Mouse (Mus musculus) erythroid progenitor cell, adult 5-6 weeks (primary cell): ENCODE measurements around the gene Hnrnpa3. TPM values are rescaled to one million over a fixed set of nuclear protein-coding genes. Genes with fewer than 3 reads are reported as not detected.
"Not testable (repeated sequence)": the region's sequence is repeated elsewhere in the genome, so short reads cannot be mapped to it uniquely, and the experiment has no call there.

Source experiments
- ATAC-seq: replicated peaks from 2 replicates; pipeline ENCODE4 v1.8.0; 2016; ENCODE audit warnings: moderate number of reproducible peaks, mild to moderate bottlenecking, moderate TSS enrichment, inconsistent platforms; ENCODE audit not compliant: poor library complexity, low FRiP score, severe bottlenecking
- total RNA-seq, 2 experiments: library from RNA; stranded (forward) in 1 of 2; stranded (reverse) in 1 of 2; fragments of 150-400 nt in 1 of 2; fragments of 186-747, 209-891 nt in 1 of 2; gene quantifications; 2 replicates each; pipeline versions ENCODE4 v1.2.3 to v1.2.4; 2015 to 2017; ENCODE audit warnings: low replicate concordance in 2 of 2

Hnrnpa3 gene
- total RNA-seq, 2 experiments from 2014 or later = 329 to 355 TPM

DNA sequence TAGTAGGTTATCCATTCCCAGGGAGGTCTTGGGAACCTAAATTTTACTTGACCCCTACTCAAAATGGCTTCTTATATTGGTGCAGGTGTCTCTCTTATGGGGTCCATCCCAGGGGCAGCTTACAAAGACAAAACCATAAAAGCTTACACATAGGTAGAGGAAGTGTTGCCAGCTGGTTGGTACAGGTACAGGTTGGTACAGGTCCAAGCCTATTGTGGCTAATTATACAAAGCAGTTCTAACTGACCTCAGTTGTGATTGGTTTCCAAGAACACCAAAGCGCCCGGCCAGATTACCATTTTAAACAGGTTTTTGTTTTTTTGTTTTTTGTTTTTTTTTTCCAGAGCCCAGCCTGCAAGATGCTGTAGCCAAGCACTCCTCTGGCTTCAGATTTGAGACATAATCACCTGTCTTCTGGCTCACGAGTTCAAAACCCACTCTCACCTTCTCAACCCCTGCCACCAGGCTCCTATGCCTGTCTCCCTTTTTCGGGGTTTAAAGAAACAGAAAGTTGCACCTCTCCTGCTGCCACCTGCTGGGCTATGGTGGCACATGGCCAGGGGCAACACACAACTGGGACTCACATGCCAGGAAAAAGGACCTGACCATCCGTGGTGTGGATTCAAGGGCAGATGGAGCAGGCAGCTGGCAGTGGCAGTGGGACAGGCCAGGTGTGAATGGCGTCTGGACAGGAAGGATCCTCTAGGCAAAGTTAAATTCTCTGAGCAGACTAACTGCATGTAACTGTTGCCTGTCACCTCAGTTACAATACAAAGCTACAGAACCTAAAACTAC is 22.6 kb upstream of the Hnrnpa3 start:
- peak; percentile 61; the same call in 1 of the 2 replicates for ATAC-seq

DNA sequence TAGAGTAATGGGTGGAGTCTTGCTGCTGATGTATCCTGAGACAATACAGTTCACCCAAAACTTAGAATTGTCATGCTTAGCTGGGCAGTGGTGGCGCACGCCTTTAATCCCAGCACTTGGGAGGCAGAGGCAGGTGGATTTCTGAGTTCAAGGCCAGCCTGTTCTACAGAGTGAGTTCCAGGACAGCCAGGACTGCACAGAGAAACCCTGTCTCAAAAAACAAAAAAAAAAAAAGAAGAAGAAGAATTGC is 22.1 kb upstream of the Hnrnpa3 start:
- not testable (repeated sequence) for ATAC-seq

DNA sequence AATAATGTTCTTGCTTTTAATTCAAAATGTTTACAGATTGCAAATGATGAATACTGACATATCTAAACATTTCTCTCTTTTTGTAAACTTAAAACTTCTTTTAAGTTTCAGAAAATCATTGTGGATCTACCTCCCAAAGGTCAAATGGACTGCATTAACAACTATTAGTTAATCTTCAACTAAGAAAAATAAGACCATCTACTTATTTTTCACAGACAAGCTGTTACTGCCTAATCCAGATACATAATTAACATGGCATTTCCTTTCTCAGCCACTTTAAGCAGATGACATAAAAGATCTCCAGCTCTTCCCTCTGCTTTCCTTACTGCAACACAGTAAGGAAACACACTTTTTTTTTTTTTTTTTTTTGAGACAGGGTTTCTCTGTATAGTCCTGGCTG is 21.7 kb upstream of the Hnrnpa3 start:
- ATAC-seq = no peak

DNA sequence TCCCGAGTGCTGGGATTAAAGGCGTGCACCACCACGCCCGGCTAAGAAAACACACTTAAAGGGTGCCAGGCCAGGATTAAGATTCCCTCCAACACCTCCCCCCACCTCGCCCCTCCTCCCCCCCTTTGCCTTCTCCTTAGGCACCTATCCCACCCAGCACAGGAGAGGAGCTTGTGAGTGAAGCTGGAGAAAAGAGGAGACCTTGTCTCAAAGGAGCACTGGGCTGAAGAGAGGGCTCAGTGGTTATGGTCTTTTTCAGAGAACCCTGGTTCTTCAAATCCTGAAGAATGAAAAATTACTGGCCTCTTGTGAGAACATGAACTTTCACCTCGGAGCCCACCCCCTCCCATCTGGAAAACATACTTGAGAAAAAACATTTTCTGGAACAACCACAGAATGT is 21.2 kb upstream of the Hnrnpa3 start:
- ATAC-seq = not testable (repeated sequence)

DNA sequence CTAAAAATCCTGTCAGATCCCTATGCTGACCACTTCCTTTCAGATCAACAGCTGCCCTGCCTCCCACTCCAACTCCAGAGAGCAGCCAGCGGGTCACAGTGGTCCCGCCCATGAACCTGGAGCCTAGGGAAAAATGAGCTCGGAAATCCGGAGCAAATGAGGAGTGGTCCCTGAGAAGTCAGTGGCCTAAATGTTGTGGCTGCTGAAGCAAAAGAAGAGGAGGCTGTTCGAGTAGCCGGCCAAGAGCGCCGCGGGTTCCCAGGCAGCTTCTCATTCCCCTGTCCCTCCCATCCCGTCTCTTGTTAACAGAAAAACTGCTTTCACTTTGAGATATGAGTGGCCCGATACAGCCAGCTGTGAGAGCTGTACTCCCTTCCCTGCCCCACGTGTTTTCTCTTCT is 19.5 kb upstream of the Hnrnpa3 start:
- ATAC-seq = not testable (repeated sequence)

DNA sequence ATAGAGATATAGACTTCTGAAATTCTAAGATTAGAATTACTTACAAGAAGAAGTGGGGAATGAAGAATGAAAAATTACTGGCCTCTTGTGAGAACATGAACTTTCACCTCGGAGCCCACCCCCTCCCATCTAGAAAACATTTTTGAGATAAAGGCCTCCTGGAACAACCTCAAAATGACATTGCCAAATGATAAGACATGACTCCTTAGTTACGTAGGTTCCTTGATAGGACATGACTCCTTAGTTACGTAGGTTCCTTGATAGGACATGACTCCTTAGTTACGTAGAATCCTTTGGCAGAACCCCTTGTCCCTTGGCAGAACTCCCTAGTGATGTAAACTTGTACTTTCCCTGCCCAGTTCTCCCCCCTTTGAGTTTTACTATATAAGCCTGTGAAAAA is 16.7 kb upstream of the Hnrnpa3 start:
- not testable (repeated sequence) for ATAC-seq

DNA sequence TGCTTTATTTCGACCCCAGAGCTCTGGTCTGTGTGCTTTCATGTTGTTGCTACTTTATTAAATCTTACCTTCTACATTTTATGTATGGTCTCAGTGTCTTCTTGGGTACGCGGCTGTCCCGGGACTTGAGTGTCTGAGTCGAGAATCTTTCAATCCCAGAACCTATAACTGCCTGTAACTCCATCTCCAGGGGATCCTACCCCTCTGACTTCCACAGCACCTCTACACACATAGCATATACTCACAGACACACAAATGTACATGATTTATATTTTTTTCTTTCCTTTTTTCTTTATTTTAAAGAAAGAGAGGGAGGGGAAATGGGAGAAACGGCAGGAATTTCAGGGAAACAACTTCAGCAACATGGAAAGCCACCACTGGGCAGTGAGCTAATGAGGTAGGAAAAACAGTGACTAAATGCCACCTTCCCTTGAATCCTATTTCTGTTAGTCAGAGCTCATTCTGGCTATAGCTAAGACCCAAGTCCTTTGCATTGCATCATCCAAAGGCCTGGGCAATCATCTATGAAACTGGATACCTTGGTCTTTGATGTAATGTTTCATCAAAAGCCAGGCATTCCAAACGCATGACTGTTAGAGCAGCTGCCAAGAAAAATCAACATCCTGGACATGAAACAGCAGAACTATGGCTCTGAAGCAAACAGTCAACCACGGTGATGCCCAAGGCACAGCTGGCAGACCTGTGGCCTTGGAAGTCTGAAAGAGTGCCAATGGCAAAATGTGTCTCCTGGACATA is 16.1 kb upstream of the Hnrnpa3 start:
- no peak for ATAC-seq

DNA sequence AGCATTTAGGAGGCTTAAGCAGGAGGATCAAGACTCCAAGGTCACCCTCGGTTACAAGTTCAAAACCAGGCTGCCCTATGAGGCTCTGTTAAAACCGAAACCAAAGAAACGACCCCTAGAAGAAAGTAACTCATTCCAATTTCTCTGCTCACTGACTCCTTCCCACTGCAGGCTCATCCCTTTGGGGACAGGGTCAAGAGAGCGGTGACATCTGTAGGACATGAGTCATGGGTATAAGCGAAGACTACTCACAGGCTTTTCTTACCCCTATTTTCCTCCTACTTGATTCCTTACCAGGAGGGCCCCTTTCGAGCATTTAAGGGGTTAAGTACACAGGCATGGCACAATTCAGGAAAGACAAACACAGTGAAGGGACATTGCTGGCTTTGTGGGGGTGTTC is 15.1 kb upstream of the Hnrnpa3 start:
- ATAC-seq = no peak

DNA sequence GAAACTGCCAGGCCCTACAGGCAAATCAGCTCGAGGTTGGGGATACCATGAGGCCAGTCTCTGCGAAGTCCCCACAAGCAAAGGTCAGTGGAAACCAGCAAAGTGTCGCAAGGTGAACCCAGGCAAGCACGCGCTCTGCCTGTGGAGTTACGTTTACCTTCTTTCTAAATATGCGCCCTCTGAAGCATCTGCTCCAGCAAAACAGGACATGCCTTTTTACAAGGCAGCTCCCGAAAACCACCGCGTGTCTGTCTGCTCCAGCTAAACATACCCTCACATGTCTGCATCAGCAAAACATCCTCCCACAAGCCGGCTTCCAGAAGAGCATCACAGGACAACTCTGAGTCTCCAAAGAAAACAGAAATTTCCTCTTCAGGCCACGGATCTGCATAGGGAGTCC is 13.8 kb upstream of the Hnrnpa3 start:
- no peak for ATAC-seq

DNA sequence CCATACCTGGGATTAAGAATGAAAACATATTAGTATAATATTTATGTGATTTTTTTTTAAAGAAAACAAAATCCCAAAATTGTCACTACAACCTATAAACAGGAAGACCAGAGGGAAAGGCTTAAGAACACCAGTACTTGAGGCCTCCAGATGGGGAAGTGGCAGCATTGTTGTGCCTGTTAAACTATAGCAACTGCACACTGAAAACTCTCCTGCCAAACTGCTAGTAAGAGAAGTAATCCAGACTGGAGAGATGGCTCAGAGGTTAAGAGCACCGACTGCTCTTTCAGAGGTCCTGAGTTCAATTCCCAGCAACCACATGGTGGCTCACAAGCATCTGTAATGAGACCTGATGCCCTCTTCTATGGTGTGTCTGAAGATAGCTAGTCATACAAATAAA is 8.6 kb upstream of the Hnrnpa3 start:
- ATAC-seq = no peak

DNA sequence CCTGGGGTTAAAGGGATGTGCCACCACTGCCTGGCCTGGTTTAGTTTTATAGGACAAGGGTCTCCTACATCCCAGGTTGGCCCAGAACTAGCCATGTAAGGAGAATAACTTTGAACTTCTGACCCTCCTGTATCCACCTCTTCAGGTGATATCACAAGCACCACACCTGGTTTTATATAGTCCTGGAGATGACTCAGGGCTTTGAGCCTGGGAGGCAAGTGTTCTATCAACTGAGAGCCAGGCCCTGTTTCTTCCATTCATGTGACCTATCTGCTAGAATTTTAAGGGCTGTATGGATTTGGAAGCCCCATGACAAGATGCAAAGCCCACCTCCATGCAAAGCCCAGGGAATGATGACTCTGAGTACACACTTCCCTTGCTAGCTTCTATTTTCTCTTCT is 5.9 kb upstream of the Hnrnpa3 start:
- ATAC-seq = no peak

DNA sequence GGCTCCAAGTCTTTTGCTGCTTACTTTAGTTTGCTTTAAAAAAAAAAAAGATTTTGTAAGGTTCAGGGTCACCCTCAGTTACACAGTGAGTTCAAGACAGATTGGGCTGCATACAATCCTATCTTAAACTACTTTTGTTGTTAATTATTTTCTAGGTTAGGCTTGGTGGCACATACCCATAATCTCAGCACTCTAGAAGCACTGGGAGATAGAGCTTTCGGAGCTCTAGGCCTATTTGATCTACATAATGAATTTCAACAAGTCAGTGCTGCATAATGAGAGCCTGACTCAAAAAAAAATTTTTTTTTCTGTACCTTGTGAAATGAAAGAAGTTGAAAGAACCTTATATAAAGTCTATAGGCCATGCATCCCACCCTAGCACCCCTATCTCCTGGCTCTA is 4.4 kb upstream of the Hnrnpa3 start:
- no peak for ATAC-seq

DNA sequence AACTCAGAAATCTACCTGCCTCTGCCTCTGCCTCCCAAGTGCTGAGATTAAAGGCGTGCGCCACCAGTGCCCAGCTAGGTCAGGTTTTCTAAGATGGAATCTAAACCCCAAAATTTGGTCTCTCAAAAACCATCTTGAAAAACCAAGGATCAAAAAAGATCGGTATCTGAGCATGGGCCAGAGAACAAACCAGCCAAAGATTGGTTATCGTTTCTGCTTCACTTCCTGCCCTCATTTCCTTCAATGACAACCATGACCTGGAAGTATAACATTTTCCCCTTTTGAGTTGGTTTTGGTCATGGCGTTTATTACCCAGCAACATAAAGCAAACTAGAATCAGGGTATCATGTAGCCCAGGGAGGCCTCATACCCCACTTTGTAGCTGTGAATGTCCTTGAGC is 2.1 kb upstream of the Hnrnpa3 start:
- no peak for ATAC-seq

DNA sequence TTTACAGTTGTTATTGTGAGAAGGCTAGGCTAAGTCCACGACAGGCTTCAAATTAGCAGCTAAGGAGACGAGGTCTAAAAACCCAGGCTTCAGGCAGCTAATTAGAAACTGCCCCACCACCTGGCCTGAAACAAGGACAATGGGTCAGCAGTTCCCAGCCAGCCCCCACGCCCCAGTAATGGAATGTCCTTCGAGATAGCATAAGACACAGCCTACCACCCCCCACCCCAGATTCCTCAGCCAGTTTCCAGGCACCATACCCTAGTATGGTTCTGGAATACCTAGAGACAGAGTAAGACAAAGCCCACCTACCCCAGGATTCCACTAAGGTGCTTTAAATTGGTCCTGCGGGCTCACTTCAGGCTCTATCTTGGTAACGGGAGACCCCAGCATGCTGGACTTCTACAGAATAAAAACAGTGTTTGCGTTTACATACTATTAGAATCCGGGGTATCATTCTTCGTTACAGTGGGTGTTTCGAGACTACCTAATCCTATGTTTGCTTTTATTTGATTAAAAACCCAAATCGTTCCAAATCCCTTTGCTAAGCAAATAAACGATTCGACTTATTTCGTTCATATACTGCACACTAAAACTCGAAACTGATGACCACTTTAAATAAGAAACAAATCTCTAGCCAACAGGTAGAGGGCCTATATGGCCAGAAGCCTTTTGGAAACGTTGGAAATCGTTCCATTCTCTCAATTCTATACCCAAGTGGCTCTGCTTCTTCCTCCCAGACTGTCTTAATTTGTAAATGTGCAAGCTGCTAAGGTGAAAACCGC is 962 bp upstream of the Hnrnpa3 start:
- peak; percentile 4; the same call in 1 of the 2 replicates for ATAC-seq

DNA sequence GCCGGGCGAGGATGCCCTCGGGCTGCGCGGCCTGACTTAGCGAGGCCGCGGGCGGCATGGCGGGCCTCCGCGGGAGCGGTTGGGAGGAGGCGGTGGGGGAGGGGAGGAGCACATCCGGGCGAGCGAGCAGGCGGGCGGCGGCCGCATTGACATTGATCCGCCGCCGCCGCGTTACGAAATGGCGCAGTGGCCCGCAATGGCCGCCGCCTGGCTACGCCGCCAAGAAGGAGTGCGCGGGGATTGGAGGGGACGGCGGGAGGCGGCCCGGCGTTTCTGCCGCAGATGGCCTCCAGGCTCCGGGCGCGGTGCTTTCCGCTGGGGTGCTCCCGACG is 534 bp downstream of the Hnrnpa3 start:
- ATAC-seq = peak; percentile 81

DNA sequence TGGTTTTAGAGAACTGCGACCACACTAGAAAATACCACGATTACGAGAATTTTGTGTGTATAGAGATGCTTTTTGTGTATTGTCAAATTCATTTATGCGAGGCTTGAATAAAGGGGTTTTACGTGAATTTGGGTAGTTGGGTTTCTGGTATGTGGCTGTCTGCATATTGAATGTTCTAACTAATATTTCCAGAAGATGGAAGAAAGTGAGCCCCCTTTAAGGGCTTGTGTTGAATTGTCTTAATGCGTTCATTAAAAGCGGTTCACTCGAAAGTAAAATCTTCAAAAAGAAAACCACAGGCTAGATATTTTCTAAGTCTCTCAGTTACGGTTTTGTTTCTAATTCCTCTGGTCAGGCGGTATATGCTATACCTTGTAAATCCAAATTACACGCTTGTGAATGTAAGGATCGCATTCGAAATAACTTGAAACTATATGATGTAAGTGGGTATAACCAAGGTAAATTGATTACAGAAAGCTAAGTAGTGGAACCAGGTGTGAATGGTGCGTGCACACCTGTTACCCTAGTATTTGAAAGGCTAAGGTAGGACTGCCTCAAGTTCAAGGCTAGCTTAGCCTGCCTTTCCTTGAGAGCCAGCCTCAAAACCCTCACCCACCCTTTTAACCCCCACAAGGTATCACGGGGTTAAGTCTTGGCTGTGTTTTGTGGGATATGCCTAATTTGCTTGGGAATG is 1.3 kb downstream of the Hnrnpa3 start:
- ATAC-seq = no peak

DNA sequence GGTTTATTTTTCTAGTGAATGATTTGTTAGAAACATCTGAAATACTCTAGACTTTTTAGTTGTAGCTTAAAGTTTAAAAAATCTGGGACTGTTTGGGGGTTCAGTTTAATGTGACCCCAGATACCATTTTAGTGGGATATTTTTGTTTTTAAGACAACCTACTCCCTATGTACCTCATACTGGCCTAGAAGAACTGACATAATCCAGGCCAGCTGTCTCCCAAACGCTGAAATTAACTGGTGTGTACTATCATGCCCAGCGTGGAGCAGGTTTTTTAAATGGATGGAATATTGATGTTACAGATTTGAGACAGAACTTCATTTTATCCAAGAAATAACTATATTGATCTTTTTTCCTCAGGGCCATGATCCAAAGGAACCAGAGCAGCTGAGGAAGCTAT is 2.0 kb downstream of the Hnrnpa3 start:
- no peak for ATAC-seq

DNA sequence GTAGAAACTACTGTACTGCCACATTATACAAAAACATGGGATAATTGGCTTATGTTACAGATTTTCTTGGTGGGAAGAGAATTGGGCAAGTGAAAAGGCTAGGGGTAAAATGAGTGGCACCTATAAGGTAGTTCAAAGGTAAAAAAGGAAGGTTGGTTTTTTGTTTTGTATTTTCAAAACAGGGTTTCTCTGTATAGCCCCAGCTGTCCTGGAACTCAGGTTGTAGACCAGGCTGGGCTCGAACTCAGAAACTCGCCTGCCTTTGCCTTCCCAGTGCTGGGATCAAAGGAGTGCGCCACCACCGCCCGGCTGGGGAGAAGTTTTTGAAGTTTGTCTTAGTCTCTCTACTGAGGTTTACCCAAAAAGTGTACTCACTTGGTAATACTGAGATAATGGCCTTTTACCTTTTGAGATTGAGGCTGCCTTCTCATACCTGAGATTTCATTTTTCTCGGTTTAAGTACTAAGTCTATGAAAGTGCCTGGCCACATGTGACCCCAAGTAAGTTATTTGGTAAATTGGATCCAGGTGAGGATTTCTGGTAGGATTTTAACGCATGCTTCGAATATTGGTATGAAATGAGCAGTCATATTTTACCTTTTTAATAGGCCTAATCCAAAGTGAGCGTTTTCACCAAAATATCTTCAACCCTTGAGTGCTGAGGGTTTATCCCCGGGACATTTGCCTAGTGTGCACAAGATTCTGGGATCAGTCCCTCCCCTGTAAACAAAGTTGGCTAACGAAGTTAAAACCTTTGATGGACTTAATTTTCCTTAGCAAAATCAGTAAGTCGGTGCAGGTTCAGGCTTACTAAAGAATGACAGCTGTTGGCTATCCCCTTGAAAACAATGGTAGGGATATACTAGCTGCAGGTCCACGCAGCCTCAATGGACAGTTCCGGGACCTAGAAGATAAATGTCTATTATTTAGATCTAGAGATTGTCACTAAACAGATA is 10.7 kb downstream of the Hnrnpa3 start:
- 0 out of 2 replicates have a peak, but pooled peaks have one; percentile 36 for ATAC-seq
